Mouse (Mus musculus): ENCODE results near the gene Gm49388. TPM values are rescaled to one million over a fixed set of nuclear protein-coding genes. Genes with fewer than 3 reads are reported as not detected.

Gm49388 gene
- total RNA-seq (2021) = 1 to 10 TPM; 2.4 to 3.0 TPM
- long read RNA-seq, experiment 1 = 0 reads
- long read RNA-seq, experiment 2, partial matches to known transcripts = 0 of 4 reads
- long read RNA-seq, experiment 2, other reads (novel, unspliced or antisense) = 4 of 4 reads

DNA sequence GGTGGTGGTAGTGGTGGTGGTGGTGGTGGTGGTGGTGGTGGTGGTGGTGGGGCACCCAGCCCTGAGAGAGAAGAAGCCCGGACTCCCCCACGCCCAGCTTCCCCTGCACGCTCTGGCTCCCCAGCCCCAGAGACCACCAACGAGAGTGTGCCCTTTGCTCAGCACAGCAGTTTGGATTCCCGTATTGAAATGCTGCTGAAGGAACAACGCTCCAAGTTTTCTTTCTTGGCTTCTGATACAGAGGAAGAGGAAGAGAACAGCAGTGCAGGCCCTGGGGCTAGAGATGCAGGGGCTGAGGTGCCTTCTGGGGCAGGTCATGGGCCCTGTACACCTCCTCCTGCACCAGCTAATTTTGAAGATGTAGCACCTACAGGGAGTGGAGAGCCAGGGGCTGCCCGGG lies at the start of gene Gm49388:
Gm49388 (plus strand) TSS at position 301 of the 400 bp plus-strand sequence.
- DNase-seq (ENCODE audit: low spot score in 2 of 2) = no peak

DNA sequence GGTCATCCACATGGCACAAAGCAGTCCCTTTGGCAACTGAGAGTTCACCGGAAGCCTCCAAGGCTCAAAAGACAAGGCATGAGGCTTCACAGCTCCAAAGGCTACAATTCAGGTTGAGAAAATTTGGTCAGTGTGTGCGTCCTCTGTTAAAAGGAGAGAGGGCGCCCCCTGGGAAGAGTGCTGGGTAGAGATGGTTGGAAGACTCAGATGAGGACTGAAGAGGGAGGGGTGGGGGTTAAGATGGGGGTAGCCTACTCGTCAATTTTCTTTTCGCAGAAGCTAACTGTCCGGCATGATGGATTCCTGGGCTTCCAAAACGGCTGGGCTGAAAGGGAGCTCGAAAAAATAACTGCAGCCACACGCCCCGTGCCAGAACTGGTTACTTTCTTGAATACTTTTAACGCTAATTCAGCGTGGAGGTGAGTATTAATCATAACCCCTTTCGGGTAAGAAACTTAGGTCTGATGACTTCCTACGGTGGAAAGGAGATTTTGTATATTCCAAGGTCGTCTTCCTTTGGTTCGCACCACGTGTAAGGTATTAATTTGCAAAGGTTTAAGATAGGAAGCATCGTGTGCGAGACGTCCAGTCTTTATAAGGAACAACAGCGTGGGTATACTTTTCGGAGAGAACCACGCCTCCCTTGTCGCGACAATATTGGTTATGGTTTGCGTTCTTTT lies 40.9 kb upstream of the Gm49388 start, which contains the start of gene Fbxl19:
Fbxl19 (plus strand) TSS at position 178 of the 680 bp plus-strand sequence.
- DNase-seq (ENCODE audit: low spot score in 2 of 2) = peak; percentile 74

DNA sequence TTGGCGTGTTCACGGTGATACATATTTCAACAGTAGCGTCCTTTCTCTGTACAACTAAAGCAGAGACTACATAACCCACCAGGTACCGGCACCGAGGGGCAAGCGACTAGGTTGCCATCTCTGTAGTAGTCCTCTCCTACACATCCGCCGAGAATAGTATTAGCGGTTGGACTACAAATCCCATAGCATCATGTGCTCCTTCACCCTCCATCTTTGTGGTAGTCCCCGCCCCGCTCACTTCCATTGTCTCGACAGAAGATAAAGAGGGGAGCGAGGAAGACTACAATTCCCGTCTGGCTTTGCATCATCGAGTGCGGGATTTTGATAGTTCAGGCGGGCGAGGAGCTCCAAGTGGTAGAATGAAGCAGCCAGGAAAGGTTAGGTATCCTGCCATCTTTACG lies 40.2 kb upstream of the Gm49388 start:
- DNase-seq (ENCODE audit: low spot score in 2 of 2) = peak; percentile 70 to 73

DNA sequence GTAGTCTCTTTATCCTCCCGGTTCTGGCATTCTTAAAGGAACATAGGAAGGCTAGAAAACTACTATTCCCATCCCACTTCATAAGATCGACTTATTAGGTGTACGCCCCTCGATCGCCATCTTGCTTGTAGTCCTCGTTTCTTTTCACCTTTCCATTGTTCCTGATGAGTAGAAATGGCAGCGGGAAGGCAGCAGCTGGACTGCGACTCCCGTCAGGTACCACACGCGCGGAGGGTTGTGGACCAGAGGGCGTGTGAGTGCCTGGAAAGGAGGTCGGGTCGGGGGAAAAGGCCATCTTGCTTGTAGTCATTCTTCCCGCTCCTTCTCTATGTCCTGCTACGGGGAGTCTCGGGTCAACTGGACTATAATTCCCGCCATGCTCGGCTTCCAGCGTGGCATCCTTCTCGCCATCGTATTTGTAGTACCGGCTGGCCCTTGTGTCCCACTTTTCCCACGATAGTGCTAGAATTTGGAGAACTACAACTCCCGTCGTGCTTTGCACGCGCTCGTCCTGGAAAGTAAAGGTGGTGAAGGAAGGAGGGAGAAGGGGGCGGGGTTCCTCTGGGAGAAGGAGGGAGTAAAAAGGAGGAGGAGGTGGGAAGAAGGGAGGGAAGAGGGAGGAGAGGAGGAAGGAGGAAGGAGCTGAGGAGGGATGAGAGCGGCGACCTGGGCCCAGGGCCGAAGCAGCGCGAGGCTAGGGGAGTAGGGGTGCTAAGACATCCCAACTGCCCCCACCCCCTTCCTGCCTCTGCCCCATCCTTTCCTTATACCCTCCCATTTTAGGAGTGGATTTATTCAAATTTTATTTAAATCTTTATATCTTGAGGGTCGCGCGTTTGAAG lies 39.5 kb upstream of the Gm49388 start:
- DNase-seq (ENCODE audit: low spot score in 2 of 2) = peak; percentile 81 to 84

DNA sequence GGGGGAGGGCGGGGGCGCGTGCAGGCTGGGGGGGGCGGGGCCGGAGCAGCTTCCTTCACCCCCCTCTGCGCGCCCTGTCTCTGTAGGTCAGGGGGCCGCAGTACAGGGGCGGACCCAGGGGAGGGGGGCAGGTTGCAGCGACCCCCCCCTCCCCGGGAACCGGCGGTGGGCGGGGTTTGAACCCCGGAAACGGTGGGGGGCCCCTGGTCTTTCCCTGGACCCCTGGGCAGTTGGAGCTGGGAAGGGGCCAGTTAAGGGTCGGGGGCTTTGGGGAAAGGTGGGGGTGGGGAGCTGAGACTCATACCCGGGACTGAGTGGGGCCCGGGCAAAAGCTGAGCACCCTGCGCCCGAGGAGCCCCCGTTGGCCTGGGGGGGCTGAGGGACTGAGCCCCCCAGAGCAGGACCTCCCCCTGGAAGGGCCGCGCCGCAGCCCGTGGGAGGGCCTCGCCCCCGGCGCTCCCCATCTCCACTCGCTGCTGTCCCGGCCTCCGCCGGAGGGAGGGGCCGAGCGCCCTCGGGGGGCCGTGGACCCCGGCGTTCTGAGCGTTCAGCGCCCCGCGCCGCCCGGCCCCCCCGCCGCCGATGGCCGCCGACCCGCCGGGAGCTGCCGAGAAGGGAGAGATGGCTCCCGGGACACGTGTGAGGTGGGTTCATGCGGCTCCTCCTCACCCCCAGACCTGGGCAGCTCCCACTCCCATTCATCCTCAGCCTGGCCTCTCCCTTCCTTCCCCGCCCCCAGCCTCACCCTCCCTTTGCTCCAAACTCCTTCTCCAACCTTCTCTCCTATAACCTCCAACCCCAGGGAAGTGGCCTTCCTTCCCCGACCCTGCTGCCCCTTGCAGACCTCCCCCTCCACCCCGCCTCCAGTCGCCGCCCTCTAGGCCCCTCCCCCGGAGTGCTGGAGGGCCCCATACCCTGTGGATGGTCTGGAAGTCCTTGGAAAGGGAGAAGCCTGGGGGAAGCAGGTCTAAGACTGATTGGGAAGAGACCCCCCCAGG lies 38.6 kb upstream of the Gm49388 start:
- DNase-seq (ENCODE audit: low spot score in 2 of 2) = peak; percentile 38 to 48

DNA sequence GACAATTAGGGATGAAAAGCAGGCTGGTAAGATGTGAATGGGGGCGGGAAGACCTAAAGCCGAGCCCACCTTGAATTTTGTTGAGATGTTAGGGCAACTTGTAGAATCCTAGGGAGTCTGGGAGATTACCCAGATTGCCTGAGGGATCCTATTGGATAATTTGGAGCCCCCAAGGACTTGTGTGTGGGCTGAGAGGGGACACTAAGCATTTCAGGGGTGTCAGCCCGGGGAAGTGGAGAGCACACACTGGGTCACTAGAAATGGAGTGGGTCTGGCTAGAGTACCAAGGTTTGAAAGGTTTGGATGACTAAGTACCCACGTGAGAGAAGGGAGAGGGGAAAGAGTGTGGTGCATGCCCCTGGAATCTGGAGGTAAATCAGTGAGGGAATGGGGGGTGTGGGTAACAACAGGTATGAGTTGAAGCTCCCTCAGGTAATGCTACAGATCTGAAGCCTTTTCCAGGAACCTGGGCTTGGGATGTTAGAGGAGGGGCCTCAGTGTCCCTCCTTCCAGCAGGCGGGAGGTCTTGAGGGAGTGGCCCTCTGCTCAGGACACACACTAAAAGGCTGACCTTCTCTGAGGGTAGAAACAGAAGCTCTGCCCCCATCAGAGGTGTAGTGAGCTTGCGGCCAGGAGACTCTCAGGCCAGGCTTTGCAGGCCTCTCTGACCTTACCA lies 37.7 kb upstream of the Gm49388 start:
- no peak for DNase-seq (ENCODE audit: low spot score in 2 of 2)

DNA sequence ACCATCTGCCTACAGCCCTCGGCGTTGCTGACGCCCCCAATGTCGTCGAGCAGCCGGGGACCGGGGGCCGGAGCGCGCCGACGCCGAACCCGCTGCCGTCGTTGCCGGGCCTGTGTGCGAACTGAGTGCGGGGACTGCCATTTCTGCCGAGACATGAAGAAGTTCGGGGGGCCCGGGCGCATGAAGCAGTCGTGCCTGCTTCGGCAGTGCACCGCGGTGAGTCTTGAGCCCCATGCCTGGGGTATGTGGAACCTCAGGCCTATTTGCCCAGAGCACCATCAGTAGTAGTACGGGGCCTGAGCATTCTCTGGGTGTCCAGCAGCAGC lies 37.2 kb upstream of the Gm49388 start:
- peak in 1 of 2 experiments; percentile 5 for DNase-seq (ENCODE audit: low spot score in 2 of 2)

DNA sequence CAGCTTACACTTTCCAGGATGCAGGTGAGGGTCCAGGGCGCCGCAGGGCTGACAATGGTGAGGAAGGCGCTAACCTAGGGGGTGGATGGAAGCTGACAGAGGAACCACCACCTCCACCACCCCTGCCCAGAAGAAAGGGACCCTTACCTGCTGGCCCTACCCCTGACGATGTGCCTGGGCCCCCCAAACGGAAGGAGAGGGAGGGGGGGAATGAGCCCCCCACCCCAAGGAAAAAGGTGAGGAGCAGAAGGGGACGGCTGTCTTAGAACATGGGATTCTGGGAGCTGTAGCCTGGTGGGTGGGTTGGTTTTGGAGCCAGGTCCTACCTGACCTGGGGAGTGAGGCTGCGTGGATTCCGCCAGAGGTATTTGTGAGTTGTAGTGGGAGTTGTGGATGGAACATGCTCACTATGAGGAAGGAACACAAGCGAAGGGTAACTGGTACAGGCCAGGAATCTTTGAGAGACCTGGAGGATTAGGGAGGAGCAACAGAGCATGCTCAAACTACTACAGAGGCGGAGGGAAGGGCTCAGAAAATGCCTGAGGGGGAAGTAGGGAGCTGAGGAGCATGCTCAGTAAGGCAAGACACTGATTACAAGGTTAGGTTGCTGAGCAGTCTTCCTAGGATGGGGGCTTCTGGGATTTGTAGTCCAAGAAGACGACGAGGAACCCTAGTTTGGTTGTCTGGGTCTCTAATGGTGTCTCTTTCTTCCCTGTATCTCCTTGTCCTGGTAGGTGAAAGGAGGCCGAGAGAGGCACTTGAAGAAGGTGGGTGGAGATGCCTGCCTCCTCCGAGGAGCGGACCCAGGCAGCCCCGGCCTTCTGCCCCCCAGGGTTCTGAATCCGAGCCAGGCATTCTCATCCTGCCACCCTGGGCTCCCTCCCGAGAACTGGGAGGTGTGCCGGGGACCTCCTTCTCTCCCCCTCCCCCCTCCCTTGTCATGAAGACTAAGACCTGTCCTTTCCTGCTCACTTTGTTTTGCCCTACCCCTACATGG lies 35.0 kb upstream of the Gm49388 start:
- DNase-seq (ENCODE audit: low spot score in 2 of 2) = no peak

DNA sequence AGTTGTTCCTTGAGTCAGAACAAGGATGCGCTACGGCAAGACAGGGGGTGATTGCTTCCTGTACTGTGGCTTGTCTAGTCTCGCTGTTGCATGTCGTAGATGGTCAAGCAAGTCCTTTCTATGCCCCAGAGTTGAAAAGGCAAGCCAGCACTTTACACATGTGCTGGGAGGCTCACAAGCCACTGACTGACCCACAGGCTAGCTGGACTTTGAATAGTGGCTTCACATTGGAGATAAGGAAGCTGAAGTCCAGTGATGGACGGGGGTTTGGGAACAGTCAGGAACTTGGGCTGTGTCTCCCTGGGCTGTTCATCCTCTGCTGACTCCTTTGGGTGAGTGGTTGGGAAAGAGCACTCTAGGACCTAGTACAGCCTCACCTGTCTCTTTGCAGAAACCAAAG lies 33.8 kb upstream of the Gm49388 start:
- no peak for DNase-seq (ENCODE audit: low spot score in 2 of 2)

DNA sequence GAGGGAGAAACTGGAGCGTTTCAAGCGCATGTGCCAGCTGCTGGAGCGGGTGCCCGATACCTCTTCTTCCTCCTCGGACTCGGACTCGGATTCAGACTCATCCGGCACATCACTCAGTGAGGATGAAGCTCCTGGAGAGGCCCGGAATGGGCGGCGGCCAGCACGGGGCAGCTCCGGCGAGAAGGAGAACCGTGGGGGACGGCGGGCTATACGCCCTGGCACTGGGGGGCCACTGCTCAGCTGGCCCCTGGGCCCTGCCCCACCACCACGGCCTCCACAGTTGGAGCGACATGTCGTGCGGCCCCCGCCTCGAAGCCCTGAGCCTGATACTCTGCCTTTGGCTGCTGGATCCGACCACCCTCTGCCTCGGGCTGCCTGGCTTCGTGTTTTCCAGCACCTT lies 33.3 kb upstream of the Gm49388 start:
- DNase-seq (ENCODE audit: low spot score in 2 of 2) = no peak

DNA sequence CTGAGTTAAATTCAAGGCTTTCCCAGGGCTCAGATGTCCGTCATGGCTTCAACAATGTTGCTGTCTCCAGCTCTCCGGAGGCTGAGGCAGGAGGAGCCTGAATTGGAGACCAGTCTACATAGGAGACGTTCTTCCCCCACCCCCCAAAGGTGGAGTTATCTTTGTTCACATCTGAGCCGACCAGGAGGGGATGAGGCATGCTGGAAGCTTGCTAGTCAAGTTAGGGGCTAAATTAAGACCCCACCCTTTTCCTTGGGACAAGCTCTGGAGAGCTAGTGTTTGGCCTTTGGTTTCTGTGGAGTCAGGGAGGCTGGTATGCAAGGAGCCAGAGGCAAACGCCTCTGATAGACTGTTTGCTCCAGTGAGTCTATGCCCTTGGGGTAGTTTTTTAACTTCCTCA lies 32.2 kb upstream of the Gm49388 start:
- no peak for DNase-seq (ENCODE audit: low spot score in 2 of 2)

DNA sequence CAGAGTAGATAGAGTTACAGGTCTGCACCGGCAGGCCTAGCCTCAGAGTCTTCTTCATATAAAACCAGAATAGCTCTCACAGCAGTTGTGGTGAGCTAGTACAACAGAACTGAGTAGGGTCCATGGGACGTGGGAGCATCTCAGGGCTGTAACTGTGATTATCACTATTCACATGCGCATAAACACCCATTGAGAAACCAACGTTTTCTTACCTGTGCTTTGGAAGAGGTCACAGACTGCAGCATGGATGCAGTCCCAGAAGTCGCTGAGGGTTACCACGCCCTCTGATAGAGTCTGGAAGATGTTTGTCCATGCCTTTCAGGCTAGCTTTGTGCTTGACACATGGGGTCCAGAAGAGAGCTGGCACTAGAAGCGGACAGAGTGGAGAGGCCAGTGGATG lies 31.7 kb upstream of the Gm49388 start:
- DNase-seq (ENCODE audit: low spot score in 2 of 2) = no peak

DNA sequence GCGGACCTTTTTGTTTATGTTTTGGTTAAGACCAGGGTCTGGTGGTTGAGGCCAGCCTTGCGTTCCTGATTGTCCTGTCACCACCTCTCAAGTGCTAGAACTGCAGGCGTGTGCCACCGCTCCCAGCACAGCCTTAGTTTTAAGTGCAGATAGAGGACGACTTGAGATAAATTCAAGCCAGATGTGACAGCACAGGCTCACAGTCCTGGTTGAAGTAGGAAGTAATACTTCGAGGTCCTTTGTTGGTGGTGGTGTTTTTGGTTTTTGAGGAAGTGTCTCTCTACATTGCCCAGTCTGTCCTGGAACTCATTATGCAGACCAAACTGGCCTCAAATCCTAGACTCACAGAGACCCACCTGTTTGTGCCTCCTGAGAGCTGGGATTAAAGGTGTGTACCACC lies 25.7 kb upstream of the Gm49388 start:
- no peak for DNase-seq (ENCODE audit: low spot score in 2 of 2)

DNA sequence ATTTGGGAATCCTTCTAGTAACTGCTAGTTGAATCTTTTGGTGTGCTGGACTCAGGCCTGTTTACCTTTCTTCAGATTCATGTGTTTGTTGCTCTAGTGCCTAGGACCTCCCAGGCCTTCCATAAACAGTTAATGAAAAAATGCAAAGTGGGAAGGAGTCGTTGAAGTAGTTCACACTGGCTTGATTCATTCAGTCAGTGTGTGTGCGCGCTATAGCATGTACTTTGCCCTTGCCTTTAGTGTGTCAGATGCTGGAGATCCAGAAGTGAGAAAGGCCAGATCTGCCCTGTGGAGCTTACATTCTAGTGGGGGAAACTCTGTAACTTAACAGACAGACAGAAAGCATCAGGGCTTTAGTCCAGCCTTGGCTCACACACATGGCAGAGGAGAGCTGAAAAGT lies 24.9 kb upstream of the Gm49388 start:
- DNase-seq (ENCODE audit: low spot score in 2 of 2) = no peak

DNA sequence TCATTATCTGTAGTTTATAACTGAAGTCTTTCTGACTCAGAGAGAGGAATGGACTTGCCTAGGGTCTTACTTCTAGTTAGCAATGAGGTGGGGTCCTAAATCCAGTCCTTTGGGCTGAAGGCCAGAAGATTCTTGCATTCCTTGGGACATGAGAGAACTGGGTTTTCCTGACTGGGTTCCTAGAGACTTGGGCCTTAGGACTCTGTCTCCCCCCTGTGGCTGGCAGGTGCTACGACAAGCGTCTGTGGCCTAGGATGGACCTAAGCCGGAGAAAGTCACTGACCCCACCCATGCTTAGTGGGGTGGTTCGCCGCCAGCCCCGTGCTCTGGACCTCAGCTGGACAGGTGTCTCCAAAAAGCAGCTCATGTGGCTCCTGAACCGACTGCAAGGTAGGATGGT lies 24.4 kb upstream of the Gm49388 start:
- DNase-seq (ENCODE audit: low spot score in 2 of 2) = peak; percentile 69 to 79

DNA sequence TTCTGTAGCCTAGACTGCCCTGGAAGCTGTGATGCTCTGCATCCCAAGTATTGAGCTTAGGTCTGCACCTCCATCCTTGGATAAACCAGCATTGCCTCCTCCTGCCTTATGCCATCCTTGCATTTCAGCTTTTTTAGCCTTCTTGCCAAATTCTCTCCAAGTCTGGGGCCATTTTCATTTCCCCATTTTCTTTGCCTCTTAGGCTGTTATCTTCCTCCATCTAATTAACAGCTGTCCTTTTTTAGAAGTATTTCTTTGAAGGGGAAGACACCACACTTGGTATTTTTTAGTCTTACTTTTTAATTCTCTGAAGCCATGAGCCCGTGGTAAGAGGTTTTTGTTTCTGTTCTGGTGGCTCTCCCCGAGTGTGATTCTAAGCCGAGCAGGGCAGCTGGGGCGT lies 21.8 kb upstream of the Gm49388 start:
- DNase-seq (ENCODE audit: low spot score in 2 of 2) = no peak

DNA sequence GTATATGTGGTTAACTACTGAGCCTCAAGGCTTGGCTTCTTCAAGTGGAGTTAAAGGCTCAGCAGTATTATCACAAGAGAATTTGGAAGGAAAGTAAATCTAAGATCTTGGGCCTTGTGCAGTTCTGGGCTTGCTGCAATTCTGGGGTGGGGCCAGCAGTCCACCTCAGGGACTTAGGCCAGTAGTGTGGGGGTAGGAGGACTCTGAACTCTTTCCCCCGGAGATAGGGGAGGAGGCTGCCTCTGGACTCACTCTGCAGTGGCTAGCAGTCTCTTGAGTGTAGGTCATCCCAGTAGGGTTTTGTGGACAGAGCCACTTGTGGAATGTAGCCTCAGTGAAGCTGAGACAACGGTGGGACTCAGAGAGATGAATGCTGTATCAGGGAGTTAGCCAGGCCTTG lies 19.7 kb upstream of the Gm49388 start:
- no peak for DNase-seq (ENCODE audit: low spot score in 2 of 2)

DNA sequence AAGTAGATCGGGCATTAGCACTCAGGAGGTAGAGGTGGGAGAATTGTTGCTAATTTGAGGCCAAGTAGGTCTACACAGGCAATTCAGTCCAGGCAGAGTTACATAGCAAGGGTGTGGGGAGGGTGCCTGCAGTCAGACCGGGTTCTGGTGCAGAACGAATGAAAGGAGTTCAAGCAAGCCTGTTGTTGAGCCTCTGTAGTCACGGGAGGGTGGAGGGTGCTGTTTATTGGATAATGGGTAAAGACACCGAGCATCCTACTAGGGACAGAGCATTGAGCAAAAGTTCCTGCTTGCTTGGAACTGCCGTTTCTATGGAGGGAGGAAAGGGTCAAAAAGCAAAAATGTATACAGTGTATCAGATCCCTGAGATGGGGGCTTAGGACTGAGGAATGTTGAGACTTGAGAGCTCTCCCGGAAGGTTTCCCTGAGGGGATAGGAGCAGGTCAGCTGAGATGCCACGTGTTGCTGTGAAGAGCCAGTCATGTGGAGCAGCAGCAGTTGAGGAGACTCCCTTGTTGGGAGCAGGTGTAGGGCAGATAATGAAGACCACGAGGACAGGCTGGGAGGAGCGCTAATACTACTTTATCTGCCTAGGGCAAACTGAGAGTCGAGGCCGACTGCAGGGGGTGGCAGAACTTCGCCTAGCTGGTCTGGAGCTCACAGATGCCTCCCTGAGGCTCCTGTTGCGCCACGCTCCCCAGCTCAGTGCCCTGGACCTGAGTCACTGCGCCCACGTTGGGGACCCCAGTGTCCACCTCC lies 18.4 kb upstream of the Gm49388 start:
- DNase-seq (ENCODE audit: low spot score in 2 of 2) = no peak

Measured in adrenal gland, adult 18-20 months (tissue).